Mouse (Mus musculus): Measurements from ENCODE around the gene Tff2. TPM values are rescaled to one million over a fixed set of nuclear protein-coding genes. Genes with fewer than 3 reads are reported as not detected.

Gene Tff2
- polyA plus RNA-seq, 1 experiment: not detected

GRCm38 (mm10) chr17:31138398-31138797, 5.7 kb downstream of the Tff2 start:
- Histone ChIP-seq H3K4me1 (peaks cover 4% of the 10 kb centered on the region; the same call in 1 of the 2 replicates), H3K27me3 (replicated peaks) (peaks cover 25% of the 10 kb centered on the region), H3K36me3 (replicated peaks; ENCODE audit: low read length) (no peaks in the 10 kb centered on the region), H3K9me3 (no peaks in the 10 kb centered on the region), H3K4me3 (replicated peaks) (no peak overlapping the region)
- TF ChIP-seq GATA1 (IDR thresholded peaks at IDR 0.05; ENCODE audit: borderline replicate concordance, low read length) (no peak), FLI1 (IDR thresholded peaks at IDR 0.05; ENCODE audit: low read length) (no peak)

- Histone ChIP-seq H3K36me3 (replicated peaks; ENCODE audit: low read length) (no peaks in the 10 kb centered on the region), H3K4me1 (peaks cover 4% of the 10 kb centered on the region; the same call in 1 of the 2 replicates), H3K9me3 (no peaks in the 10 kb centered on the region), H3K4me3 (replicated peaks) (no peak overlapping the region), H3K27me3 (replicated peaks) (peaks cover 17% of the 10 kb centered on the region)
- TF ChIP-seq FLI1 (IDR thresholded peaks at IDR 0.05; ENCODE audit: low read length): no peak
- no peak for TF ChIP-seq GATA1 (IDR thresholded peaks at IDR 0.05; ENCODE audit: borderline replicate concordance, low read length)
These were observed 7.3 kb downstream of the Tff2 start for GRCm38 (mm10) chr17:31136821-31137220.

- peaks cover 4% of the 10 kb centered on the region; the same call in 1 of the 2 replicates for H3K4me1 ChIP-seq
- no peak overlapping the region for H3K4me3 ChIP-seq (replicated peaks)
- no peaks in the 10 kb centered on the region for H3K36me3 ChIP-seq (replicated peaks; ENCODE audit: low read length)
- no peaks in the 10 kb centered on the region for H3K9me3 ChIP-seq
- peaks cover 17% of the 10 kb centered on the region for H3K27me3 ChIP-seq (replicated peaks)
- TF ChIP-seq GATA1 (IDR thresholded peaks at IDR 0.05; ENCODE audit: borderline replicate concordance, low read length) (no peak), FLI1 (IDR thresholded peaks at IDR 0.05; ENCODE audit: low read length) (no peak)
These were observed 7.8 kb downstream of the Tff2 start for GRCm38 (mm10) chr17:31136291-31136690.

GRCm38 (mm10) chr17:31134913-31135312, 9.2 kb downstream of the Tff2 start:
- H3K36me3 ChIP-seq (replicated peaks; ENCODE audit: low read length): no peaks in the 10 kb centered on the region
- TF ChIP-seq GATA1 (IDR thresholded peaks at IDR 0.05; ENCODE audit: borderline replicate concordance, low read length) (no peak), FLI1 (IDR thresholded peaks at IDR 0.05; ENCODE audit: low read length) (no peak)
- no peaks in the 10 kb centered on the region for H3K9me3 ChIP-seq

GRCm38 (mm10) chr17:31133776-31134175, 10.3 kb downstream of the Tff2 start:
- Histone ChIP-seq H3K27me3 (replicated peaks) (peaks cover 31% of the 10 kb centered on the region), H3K4me1 (peaks cover under 1% of the 10 kb centered on the region; the same call in 1 of the 2 replicates), H3K36me3 (replicated peaks; ENCODE audit: low read length) (no peaks in the 10 kb centered on the region), H3K4me3 (replicated peaks) (no peak overlapping the region), H3K9me3 (no peaks in the 10 kb centered on the region)
- TF ChIP-seq GATA1 (IDR thresholded peaks at IDR 0.05; ENCODE audit: borderline replicate concordance, low read length) (no peak), FLI1 (IDR thresholded peaks at IDR 0.05; ENCODE audit: low read length) (no peak)

More at GRCm38 (mm10) chr17:31134913-31135312, 9.2 kb downstream of the Tff2 start:
- H3K4me1 ChIP-seq: peaks cover 4% of the 10 kb centered on the region; the same call in 1 of the 2 replicates
- H3K27me3 ChIP-seq (replicated peaks): peaks cover 25% of the 10 kb centered on the region
- no peak overlapping the region for H3K4me3 ChIP-seq (replicated peaks)

- Histone ChIP-seq H3K27me3 (replicated peaks) (peaks cover 51% of the 10 kb centered on the region), H3K9me3 (no peaks in the 10 kb centered on the region), H3K4me3 (replicated peaks) (no peak overlapping the region), H3K36me3 (replicated peaks; ENCODE audit: low read length) (no peaks in the 10 kb centered on the region), H3K4me1 (no peaks in the 10 kb centered on the region)
- TF ChIP-seq GATA1 (IDR thresholded peaks at IDR 0.05; ENCODE audit: borderline replicate concordance, low read length) (no peak), FLI1 (IDR thresholded peaks at IDR 0.05; ENCODE audit: low read length) (no peak)
These were observed 12.7 kb downstream of the Tff2 start for GRCm38 (mm10) chr17:31131269-31131821.

- Histone ChIP-seq H3K36me3 (replicated peaks; ENCODE audit: low read length) (no peaks in the 10 kb centered on the region), H3K9me3 (no peaks in the 10 kb centered on the region), H3K27me3 (replicated peaks) (peaks cover 64% of the 10 kb centered on the region), H3K4me3 (replicated peaks) (no peak within 1 kb of the TSS), H3K4me1 (no peaks in the 10 kb centered on the region)
- TF ChIP-seq GATA1 (IDR thresholded peaks at IDR 0.05; ENCODE audit: borderline replicate concordance, low read length): no peak
- no peak for TF ChIP-seq FLI1 (IDR thresholded peaks at IDR 0.05; ENCODE audit: low read length)
These were observed 14.6 kb downstream of the Tff2 start, which contains the start of gene Tff3 for GRCm38 (mm10) chr17:31129452-31129851. TSS of gene Tff3 (minus strand) at chr17:31129646.

GRCm38 (mm10) chr17:31128708-31129318, 15.3 kb downstream of the Tff2 start:
- peaks cover under 1% of the 10 kb centered on the region; the same call in 1 of the 2 replicates for H3K9me3 ChIP-seq

GRCm38 (mm10) chr17:31125548-31126266, 18.4 kb downstream of the Tff2 start:
- H3K36me3 ChIP-seq (replicated peaks; ENCODE audit: low read length): no peaks in the 10 kb centered on the region
- TF ChIP-seq GATA1 (IDR thresholded peaks at IDR 0.05; ENCODE audit: borderline replicate concordance, low read length) (no peak), FLI1 (IDR thresholded peaks at IDR 0.05; ENCODE audit: low read length) (no peak)
- H3K9me3 ChIP-seq: peaks cover 7% of the 10 kb centered on the region; the same call in 1 of the 2 replicates
- H3K4me1 ChIP-seq: no peaks in the 10 kb centered on the region
- H3K27me3 ChIP-seq (replicated peaks): peaks cover 56% of the 10 kb centered on the region
- H3K4me3 ChIP-seq (replicated peaks): no peak overlapping the region

More at GRCm38 (mm10) chr17:31128708-31129318, 15.3 kb downstream of the Tff2 start:
- TF ChIP-seq GATA1 (IDR thresholded peaks at IDR 0.05; ENCODE audit: borderline replicate concordance, low read length) (no peak), FLI1 (IDR thresholded peaks at IDR 0.05; ENCODE audit: low read length) (no peak)
- no peaks in the 10 kb centered on the region for H3K4me1 ChIP-seq
- H3K27me3 ChIP-seq (replicated peaks): peaks cover 64% of the 10 kb centered on the region
- H3K4me3 ChIP-seq (replicated peaks): no peak overlapping the region
- H3K36me3 ChIP-seq (replicated peaks; ENCODE audit: low read length): no peaks in the 10 kb centered on the region

All from megakaryocyte, embryonic 14.5 days (primary cell).